Mouse (Mus musculus) forebrain, embryonic 11.5 days (tissue): ENCODE measurements around the gene Cabp4. TPM values are rescaled to one million over a fixed set of nuclear protein-coding genes. Genes with fewer than 3 reads are reported as not detected.

Source experiments
- ATAC-seq: fragments of 200-750 bp; cut with Nextera tagmentation; replicated peaks from 2 replicates; pipeline ENCODE4 v1.8.0; 2017; ENCODE audit warnings: moderate TSS enrichment; ENCODE audit not compliant: low FRiP score
- DNase-seq: peaks from one replicate; pipeline ENCODE4 v3.0.0-alpha.2; 2017; ENCODE audit warnings: low spot score
- H3K27ac ChIP-seq: fragments of 300-500 bp; sonication (generic); 2 replicates; pipeline ENCODE4 v1.5.1; 2014; ENCODE audit warnings: low read depth, low read length
- H3K27me3 ChIP-seq: fragments of 300-500 bp; sonication (generic); 2 replicates; pipeline ENCODE4 v1.6.1; 2014; ENCODE audit warnings: mild to moderate bottlenecking, low read length, mixed read lengths; ENCODE audit not compliant: control insufficient read depth, insufficient read depth
- H3K36me3 ChIP-seq: fragments of 300-500 bp; sonication (generic); 2 replicates; pipeline ENCODE4 v1.6.1; 2014; ENCODE audit warnings: mild to moderate bottlenecking, low read length, moderate library complexity, mixed read lengths; ENCODE audit not compliant: control insufficient read depth, insufficient read depth
- H3K4me1 ChIP-seq: fragments of 300-500 bp; sonication (generic); replicated peaks from 2 replicates; pipeline ENCODE4 v1.6.1; 2014; ENCODE audit warnings: low read length, mixed read lengths; ENCODE audit not compliant: control insufficient read depth, insufficient read depth
- H3K4me2 ChIP-seq: fragments of 300-500 bp; sonication (generic); 2 replicates; pipeline ENCODE4 v1.6.1; 2014; ENCODE audit warnings: low read depth, mild to moderate bottlenecking, low read length, moderate library complexity, mixed read lengths; ENCODE audit not compliant: severe bottlenecking
- H3K4me3 ChIP-seq: fragments of 300-500 bp; sonication (generic); 2 replicates; pipeline ENCODE4 v1.5.1; 2014; ENCODE audit warnings: low read depth, low read length
- H3K9ac ChIP-seq: fragments of 300-500 bp; sonication (generic); 2 replicates; pipeline ENCODE4 v1.6.1; 2014; ENCODE audit warnings: low read length
- H3K9me3 ChIP-seq: fragments of 300-500 bp; sonication (generic); 2 replicates; pipeline ENCODE4 v1.6.1; 2016; ENCODE audit warnings: low read length, mixed read lengths; ENCODE audit not compliant: control insufficient read depth
- WGBS: fragments of 180-500 bp; shearing (Covaris S2); extraction: QIAGEN DNeasy Blood & Tissue Kit; methylation state at CpG from one replicate; pipeline ENCODE4 v1.1.7; 2014; 5-methylcytosine and 5-hydroxymethylcytosine counted together
- polyA plus RNA-seq: library from polyadenylated mRNA; unstranded; fragments of >200 nt; fragmentation: Nextera tagmentation; extraction: Ambion mirVana; gene quantifications from 2 replicates; pipeline ENCODE4 v1.2.1, GENCODE M21; 2014

Gene Cabp4
- polyA plus RNA-seq, 1 experiment from 2014 or later, result not detected

GRCm38 (mm10) chr19:4184976-4185975, 41.4 kb upstream of the Cabp4 start:
- H3K27ac ChIP-seq, result no peak overlapping the region
- H3K4me3 ChIP-seq, result no peak overlapping the region
- no peak overlapping the region for H3K9ac ChIP-seq
- DNase-seq (no peak), ATAC-seq (no peak)
- no peaks in the 10 kb centered on the region for H3K27me3 ChIP-seq
- no peaks in the 10 kb centered on the region for H3K4me1 ChIP-seq
- 64% methylated on average over 15 of the region's 15 CpGs for WGBS
- H3K9me3 ChIP-seq, result no peaks in the 10 kb centered on the region
- no peak overlapping the region for H3K4me2 ChIP-seq
- H3K36me3 ChIP-seq, result no peaks in the 10 kb centered on the region

- H3K27ac ChIP-seq, result no peak overlapping the region
Observed at GRCm38 (mm10) chr19:4183689-4184088, 39.9 kb upstream of the Cabp4 start.

GRCm38 (mm10) chr19:4181892-4182291, 38.1 kb upstream of the Cabp4 start:
- no peak overlapping the region for H3K4me3 ChIP-seq
- DNase-seq (no peak), ATAC-seq (no peak)
- no peaks in the 10 kb centered on the region for H3K27me3 ChIP-seq
- H3K9ac ChIP-seq, result no peak overlapping the region
- H3K36me3 ChIP-seq, result no peaks in the 10 kb centered on the region
- H3K4me1 ChIP-seq, result no peaks in the 10 kb centered on the region
- H3K27ac ChIP-seq, result no peak overlapping the region
- H3K4me2 ChIP-seq, result no peak overlapping the region
- H3K9me3 ChIP-seq, result no peaks in the 10 kb centered on the region
- 43% methylated on average over 3 of the region's 3 CpGs for WGBS

More at GRCm38 (mm10) chr19:4183689-4184088, 39.9 kb upstream of the Cabp4 start:
- ATAC-seq, result no peak
- H3K4me1 ChIP-seq, result no peaks in the 10 kb centered on the region
- WGBS, result 74% methylated on average over 2 of the region's 2 CpGs
- H3K9ac ChIP-seq, result no peak overlapping the region
- no peaks in the 10 kb centered on the region for H3K27me3 ChIP-seq
- no peak overlapping the region for H3K4me2 ChIP-seq
- no peak for DNase-seq
- H3K4me3 ChIP-seq, result no peak overlapping the region
- no peaks in the 10 kb centered on the region for H3K9me3 ChIP-seq
- H3K36me3 ChIP-seq, result no peaks in the 10 kb centered on the region

- no peaks in the 10 kb centered on the region for H3K27me3 ChIP-seq
- no peak overlapping the region for H3K4me3 ChIP-seq
- H3K27ac ChIP-seq, result no peak overlapping the region
- H3K9me3 ChIP-seq, result no peaks in the 10 kb centered on the region
- no peak for ATAC-seq
- no peak for DNase-seq
- H3K4me2 ChIP-seq, result no peak overlapping the region
- H3K36me3 ChIP-seq, result no peaks in the 10 kb centered on the region
- WGBS, result 90% methylated on average over 7 of the region's 7 CpGs
- H3K9ac ChIP-seq, result no peak overlapping the region
- peaks cover 6% of the 10 kb centered on the region; the same call in 1 of the 2 replicates for H3K4me1 ChIP-seq
Observed at GRCm38 (mm10) chr19:4180411-4180810, 36.6 kb upstream of the Cabp4 start.

- Histone ChIP-seq H3K4me2 (peak within 1 kb of the TSS; percentile 36), H3K9me3 (no peaks in the 10 kb centered on the region), H3K27me3 (no peaks in the 10 kb centered on the region), H3K4me1 (peaks cover 9% of the 10 kb centered on the region; the same call in 1 of the 2 replicates), H3K36me3 (no peaks in the 10 kb centered on the region), H3K4me3 (no peak within 1 kb of the TSS), H3K9ac (peak within 1 kb of the TSS; percentile 52), H3K27ac (no peak within 1 kb of the TSS)
- WGBS, result 4% methylated on average over 11 of the region's 11 CpGs
- ATAC-seq (0 out of 2 replicates have a peak, but pooled peaks have one; percentile 39), DNase-seq (no peak)
Observed at GRCm38 (mm10) chr19:4175368-4175947, 31.6 kb upstream of the Cabp4 start, which contains the start of gene Carns1. Gene Carns1 (minus strand): TSS chr19:4175479.

- H3K27ac ChIP-seq, result no peak overlapping the region
- H3K4me1 ChIP-seq, result peaks cover 15% of the 10 kb centered on the region
Observed at GRCm38 (mm10) chr19:4172925-4173324, 29.1 kb upstream of the Cabp4 start.

GRCm38 (mm10) chr19:4171393-4172290, 27.8 kb upstream of the Cabp4 start:
- DNase-seq (no peak), ATAC-seq (no peak)
- no peak overlapping the region for H3K4me3 ChIP-seq
- H3K4me2 ChIP-seq, result no peak overlapping the region
- H3K4me1 ChIP-seq, result peaks cover 15% of the 10 kb centered on the region
- H3K9me3 ChIP-seq, result no peaks in the 10 kb centered on the region
- H3K27ac ChIP-seq, result no peak overlapping the region
- no peaks in the 10 kb centered on the region for H3K36me3 ChIP-seq
- no peak overlapping the region for H3K9ac ChIP-seq
- H3K27me3 ChIP-seq, result no peaks in the 10 kb centered on the region
- WGBS, result 68% methylated on average over 13 of the region's 13 CpGs

More at GRCm38 (mm10) chr19:4172925-4173324, 29.1 kb upstream of the Cabp4 start:
- Histone ChIP-seq H3K27me3 (no peaks in the 10 kb centered on the region), H3K4me2 (no peak overlapping the region), H3K9ac (no peak overlapping the region), H3K9me3 (no peaks in the 10 kb centered on the region), H3K36me3 (no peaks in the 10 kb centered on the region), H3K4me3 (no peak overlapping the region)
- ATAC-seq, result no peak
- no peak for DNase-seq
- WGBS, result 61% methylated on average over 11 of the region's 11 CpGs
